Mouse (Mus musculus) spleen, adult 12 weeks (tissue): ENCODE results near the gene Rps6ka2.
"Not testable (repeated sequence)": the region's sequence is repeated elsewhere in the genome, so short reads cannot be mapped to it uniquely, and the experiment has no call there.

Source experiments
- DNase-seq: peaks from one replicate; pipeline ENCODE4 v3.0.0; 2022; ENCODE audit warnings: low spot score

Rps6ka2 gene

DNA sequence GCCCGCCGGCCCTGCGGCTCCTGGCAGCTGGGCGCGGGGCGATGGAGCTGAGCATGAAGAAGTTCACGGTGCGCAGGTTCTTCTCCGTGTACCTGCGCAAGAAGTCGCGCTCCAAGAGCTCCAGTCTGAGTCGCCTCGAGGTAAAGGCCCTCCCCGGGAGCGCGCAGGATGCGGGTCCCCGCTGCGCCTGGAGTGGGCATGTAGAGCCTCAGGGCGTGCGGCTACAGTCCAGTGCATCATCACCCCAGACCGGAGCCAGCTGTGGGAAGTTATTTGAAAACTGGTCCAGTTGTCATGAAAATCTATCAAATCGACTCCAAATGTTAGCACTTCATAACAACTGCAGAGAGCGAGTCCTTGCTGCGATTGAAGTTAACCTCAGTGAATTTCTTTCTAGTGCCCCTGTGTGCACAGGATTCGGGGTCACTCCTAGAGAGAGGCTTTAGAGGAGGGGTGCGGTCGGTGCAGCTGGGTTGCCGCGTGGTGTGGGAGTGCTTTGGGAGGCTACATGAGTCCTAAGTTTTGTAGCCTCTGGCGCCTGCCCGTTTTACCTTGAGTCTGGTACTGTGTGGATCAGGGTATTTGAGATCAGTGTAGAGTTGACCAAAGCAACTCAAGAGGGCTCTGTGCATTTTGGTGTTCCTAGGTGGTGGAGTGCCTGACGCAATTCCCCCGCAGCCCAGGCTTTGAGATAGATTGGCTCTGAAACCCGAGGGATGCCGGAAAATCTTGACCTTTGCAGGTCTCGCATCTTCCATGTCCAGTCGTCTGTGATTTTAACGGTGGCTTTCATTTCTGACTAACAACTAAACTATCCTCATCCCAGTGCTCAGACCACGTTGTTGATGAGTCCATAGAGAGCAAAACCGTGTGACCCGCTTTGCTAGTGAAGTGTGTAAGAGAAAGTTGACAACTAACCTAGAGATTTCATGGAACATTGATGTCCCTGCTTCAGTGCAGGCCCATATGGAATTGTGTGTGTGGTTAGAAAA lies 685 bp downstream of the Rps6ka2 start:
- DNase-seq, result no peak

DNA sequence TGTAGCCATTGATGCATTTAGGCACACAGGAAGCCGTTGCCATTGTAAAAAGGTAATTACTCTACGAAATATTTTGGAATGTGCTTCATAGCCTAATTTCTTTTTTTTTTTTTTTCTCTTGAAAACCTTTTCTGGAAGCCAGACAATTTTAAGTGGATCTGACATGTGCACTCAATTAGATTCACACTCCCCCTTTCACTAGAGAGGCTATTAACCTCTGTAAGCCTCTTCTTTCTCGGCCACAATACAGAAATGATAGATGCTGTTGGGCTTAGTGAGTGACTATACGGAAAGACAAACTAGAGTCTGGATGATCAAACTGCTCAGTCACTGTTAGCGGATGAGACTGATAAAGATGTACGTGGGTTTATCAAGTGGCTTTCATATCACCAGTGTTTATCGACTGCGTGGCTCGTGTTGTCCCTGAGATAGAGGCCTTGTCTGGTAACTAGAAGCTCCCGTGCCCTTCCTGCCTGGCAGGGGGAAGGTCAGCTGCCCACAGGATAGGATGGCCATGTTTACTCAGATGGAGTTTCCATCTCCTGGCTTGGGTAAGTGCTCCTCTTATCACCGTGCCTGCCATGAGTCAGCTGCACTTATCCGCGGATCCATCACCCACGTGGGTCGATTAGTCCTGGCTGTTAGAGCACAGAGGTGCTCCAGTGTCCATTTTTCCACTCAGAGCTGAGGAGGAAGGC lies 3.6 kb downstream of the Rps6ka2 start:
- no peak for DNase-seq

DNA sequence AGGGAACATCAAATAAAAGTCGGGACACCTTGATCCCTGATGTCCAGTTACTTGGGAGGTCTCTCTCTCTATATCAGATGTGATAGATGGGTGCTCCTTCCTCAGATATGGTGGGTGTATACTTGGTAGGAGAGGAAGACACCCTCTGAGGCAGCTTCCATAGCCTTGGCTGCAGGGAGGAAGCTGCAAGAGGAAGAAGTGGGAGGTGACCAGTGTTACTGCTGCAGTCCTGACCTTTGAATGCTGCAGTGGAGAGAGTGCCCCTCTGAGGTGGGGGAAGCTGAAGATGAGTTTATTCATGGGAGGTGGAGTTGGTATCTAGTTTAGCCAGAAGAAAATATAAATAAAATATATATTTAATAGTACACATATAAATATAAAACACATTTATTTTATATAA lies 5.4 kb downstream of the Rps6ka2 start:
- DNase-seq, result no peak

DNA sequence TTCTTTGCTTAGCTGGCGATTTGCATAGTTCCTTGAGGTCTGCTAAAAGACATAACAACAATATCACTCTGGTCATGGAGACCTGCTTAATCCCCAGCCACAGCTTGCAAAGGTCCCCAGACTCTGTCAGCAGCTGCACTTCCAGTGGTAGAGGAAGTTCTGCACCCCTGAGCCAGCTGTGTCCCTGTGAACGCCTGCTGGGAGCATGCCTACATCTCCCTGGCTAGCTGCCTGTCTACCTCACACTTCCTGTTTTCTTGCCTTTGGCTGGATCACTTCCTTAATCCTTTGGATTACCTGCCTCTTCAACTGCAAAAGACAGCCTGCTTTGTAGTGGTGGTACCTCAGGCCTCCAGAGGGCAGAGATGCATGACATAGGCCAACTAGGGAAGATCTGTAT lies 6.5 kb downstream of the Rps6ka2 start:
- DNase-seq, result no peak

DNA sequence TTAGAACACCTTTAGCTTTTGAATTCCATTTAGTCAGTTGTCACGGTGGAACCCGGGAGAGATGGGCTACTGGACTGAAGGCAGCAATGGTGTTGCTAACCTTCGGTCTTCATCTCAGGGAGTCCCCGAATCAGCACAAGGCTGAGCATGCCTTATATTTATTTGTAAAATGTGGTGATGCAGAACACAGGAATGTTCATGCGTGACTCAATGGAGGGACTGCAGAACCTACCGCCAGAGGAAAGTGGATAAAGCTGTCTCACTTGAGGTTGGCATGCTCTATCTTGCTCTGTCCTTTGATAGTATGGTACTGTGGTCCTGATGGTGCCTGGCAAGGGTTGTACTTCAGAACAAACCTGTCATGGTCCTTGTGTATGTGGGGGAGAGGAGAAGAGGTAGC lies 8.3 kb downstream of the Rps6ka2 start:
- no peak for DNase-seq

DNA sequence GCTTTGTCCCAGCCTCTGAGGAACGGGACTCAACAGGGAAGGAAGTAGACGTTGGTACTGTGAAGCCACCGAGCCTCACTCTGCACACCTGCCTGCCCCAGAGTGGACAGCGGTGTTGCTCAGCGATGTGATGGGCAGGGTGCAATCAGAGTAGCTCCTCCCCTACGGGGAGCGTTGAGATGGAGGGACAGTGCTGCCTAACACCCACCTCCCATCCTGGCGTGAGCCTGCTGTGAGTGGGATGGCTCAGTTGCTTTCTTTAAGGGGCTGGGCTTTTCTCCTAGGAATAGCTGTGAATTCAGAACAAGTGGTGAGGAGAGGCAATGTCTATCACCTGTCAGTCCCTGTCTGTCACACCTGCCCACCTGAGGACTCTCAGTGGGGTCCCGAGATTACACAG lies 12.3 kb downstream of the Rps6ka2 start:
- no peak for DNase-seq

DNA sequence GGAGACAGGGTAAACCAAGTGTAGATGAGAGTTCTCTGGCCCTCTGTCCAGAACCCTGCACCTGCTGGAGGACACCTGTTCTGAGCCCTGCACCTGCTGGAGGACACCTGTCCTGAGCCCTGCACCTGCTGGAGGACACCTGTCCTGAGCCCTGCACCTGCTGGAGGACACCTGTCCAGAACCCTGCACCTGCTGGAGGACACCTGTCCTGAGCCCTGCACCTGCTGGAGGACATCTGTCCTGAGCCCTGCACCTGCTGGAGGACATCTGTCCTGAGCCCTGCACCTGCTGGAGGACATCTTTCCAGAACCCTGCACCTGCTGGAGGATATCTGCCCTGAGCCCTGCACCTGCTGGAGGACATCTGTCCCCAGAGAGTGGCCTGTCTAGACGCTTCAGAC lies 17.1 kb downstream of the Rps6ka2 start:
- not testable (repeated sequence) for DNase-seq

DNA sequence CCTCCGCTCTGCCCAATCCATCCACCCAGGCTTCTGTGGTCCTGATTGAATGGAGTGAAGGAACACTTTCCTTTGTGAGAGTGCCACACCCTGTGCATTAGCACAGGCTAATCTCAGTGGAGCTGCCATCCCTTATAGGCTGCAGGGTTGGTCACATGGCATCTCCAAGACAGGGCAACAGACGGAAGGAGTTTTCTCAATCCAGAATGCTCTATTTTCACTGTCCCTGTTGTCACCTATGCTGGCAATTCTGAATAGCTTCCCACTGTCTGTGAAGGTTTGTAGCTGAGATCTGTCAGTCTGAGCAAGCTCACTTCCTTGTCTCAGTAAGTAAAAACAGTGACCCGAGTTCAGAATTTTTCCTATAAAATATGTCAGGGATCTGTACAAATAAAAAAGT lies 19.5 kb downstream of the Rps6ka2 start:
- DNase-seq, result no peak

DNA sequence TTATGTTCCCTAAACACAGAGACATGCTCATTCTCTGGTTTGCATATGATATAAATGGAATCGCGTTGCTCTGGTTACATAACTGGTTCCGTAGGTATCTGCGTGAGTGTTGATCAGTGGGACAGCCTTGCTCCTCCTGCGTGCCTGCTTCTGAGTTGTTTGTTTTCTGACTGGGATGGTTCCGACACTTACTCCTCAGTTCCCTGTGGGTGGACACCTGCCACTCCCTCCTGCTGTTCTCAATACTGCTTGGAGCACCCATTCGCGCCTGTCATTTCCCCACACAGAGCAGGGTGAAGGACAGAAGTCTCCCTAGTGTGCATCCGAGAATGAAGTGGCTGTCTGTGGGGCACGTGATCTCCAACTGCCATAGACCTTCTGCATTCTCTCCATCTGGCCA lies 20.1 kb downstream of the Rps6ka2 start:
- DNase-seq, result no peak

DNA sequence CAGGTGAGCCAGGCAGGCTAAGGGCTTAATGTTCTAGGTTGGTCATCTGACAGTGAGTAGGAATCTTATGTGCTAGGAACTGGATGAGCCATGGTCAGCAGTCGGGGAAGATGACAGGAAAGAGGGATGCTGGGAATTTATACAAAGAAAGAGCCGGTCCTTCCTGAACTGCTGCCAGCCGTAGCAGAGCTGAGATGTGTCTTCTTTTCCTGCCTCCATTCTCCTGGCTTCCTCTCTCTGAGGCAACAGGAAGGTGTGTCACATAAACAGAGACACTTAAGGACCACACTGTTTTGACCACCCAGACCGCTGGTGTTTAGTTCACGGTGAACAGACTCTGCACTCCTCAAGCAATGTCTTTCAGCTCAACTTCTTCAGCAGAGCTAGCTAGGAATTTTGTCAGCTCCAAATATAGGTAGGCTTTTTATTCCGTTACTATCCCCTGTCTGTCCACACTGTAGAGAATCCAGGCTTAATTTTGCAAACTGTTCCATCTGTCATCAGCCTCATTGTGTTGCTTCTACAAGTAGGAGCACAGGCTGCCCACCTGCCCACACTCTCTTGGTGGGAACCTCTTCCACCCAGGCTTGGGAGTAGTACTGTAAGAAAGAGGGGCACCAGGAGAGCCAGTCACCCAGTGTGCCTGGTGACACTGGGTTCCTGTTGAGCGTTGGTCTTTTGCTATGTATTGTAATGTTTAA lies 24.4 kb downstream of the Rps6ka2 start:
- no peak for DNase-seq

DNA sequence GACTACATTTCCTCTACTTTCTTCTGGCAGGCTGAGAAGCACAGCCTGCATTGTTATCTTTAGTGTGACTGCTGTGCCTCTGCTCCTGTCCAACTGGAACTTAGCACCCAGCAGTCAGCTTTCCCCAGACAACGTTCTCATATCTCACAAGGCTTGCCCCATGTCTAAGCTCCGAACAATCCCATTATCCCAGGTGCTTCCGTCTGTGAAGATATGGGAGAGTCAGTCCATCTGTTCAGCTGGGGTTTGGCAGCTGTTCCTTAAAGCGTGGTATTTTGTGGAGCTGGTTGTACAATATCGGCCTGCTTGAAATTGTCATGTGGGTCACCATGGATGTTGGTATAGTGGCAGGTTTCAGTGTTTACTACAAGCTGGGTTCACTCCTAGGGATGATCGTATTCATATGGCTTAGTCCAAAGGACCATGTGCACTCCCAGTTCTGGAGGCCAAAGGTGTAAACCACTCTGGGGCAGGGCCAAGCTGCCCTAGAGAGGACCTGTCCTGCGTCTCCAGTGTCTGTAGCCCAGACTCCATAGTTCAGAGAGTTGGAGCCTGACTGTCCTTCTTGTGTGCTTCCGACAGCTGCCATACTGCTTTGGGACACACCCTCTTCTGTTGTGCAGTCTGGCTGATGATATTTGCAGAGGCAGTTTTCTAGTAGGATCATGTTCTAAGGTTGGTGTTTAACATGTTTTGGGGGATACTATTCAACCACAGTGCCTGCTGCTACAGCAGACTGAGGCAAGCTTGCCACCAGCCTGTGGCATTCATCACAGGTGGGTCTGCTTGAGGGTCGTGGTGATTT lies 27.4 kb downstream of the Rps6ka2 start:
- DNase-seq, result no peak

DNA sequence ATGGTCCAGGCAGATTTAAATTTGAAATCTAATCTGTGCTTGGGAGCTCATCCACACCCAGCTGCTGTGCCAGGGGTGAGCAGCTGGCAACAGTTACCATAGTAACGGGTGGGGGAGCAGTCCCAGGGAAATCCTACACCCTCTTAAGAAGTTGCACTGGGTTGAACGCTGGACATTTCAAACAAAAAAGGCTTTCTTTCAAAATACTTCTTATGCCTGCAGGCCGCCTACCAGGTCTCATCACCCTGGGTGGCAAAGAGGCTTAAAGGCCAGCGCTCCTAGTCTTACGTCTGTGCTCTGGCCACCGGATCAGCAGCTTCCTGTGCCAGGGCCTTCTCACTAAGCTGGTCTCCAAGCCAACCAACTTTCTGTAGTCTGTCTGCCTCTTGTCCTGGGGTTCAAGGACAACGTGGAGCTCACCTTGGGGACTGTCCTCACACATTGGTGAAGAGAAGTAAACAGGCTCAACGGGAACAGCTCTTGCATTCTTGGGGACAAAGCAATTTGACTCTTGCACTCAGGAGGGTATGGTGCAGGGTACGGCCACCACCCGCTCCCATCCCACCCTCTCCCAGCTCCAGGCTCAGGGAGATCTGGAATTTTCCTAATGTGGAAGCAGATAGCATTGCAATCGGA lies 35.0 kb downstream of the Rps6ka2 start:
- no peak for DNase-seq

DNA sequence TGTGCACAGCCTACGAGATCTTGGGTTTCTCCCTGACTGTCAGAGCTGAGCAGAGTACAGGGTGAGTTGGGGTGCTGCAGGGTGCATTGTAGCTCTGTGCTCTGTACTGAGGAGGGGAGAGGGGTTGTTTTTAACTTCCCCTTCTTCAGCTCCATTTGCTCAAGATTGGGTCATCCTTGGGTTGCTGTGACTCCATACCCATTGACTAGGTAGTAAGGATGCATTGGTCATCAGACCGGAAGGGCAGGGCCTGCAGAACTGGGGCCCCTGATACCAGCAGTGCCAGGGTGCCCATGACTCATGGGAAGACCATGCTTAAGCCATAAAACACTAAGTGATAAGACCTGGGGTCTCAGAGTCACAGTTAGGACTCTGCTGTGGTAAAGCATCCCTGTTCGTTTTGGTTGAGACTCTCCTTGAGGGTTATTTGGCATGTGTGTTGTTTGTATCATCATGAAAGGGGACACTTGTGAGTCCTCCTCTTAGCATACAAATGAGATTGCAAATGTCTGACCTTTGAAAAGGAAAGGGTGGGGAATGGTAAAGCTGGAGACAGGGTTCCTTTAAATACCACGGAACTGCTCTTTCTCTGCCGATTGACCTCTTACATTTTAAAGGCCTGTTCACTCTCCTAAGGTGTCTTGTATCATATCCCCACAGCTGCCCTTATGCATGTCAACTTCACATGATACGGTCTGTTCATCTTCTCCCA lies 36.7 kb downstream of the Rps6ka2 start:
- DNase-seq, result no peak

DNA sequence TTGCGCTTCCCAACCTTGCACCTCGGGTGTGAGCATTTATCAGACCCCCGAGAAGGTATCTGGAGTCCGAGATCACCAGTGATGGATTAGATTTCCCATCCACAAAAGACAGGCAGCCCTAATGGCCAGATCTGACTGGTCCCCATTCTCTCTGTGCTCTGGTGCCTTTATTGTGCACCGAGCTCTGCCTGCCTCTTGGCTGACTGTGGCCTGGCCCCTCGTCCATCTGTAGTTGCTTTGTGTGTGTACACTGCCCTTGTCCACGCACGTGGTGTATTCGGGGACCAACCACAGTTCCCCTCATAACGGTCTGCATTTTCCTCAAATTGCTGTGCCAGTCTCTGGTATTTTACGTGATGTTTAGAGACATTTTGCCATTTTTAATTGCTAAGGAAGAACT lies 40.7 kb downstream of the Rps6ka2 start:
- DNase-seq, result no peak

DNA sequence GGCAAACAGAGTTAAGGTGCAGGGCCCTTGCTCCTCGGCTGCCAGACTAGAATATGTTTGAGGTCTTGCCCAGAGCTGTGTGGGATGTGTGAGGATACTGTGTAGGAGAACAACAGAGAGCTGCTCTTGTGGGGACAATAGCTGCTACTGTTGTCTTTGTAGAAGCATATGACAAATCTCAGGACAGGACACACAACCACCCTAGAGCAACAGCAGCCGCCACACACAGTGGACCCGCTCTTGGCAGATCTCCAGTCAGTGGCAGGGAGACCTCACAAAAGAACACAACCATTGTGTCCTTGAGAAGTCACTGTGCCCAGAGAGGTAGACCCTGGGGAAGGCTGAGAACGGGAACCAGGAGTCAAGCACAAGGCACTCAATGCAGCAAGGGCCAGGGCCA lies 42.0 kb downstream of the Rps6ka2 start:
- no peak for DNase-seq

DNA sequence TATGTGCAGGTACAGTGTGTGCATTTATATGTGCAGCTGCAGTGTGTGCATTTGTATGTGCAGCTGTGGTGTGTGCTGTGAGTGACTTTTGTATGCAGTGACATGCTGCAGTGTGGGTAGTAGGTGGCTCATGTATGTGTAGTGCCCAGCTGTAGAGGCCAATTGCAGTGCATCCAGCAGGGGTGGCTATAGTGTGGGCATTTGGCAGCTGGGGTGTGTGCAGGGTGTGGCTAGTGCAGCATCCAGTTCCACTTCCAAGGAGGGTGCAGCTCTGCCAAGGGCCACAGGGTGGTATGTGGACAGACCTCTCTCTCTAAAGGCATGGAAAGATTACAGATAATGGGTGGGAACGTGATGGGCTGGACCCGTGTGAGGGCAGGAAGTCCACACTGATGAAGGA lies 43.3 kb downstream of the Rps6ka2 start:
- no peak for DNase-seq

DNA sequence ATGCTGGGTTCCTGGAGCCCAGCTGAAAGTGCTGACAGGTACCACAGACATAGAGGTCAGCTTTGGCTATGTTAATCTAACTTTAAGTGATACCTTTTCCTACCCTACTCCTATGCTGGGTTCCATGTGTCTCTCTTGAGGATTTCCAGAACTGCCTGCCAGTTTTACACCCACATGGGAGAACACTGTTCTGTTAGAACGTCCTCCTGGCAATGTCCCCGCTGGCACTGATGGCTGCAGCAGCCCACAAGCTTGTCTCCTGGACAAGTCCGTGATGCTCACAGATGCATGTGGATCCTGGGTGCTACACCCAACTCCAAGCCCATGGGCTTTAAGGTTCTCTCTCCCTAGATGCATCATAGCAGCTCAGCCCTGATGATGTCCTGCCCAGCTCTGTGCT lies 44.1 kb downstream of the Rps6ka2 start:
- no peak for DNase-seq

DNA sequence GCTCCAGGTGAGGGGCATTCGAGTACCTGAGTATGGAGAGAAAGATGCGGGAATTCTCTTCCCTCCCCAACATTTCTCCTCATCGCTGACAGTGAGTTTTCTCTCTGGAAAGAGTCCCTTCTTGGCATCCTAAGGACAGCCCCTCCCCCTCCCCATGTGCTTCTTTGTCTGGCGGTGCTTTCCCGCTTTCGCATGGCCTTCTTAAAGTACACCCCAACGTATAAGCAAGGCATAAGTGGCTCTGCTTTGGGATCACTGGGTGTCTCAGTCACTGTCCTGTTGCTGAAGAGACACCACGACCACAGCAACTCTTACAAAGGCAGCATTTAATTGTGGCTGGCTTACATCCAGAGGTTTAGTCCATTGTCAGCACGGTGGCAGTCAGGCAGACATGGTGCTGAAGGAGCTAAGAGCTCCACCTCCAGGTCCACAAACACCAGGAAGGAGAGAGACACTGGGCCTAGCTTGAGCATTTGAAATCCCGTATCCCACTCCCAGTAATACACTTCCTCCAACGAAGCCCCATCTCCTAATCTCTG lies 47.9 kb downstream of the Rps6ka2 start:
- no peak for DNase-seq

DNA sequence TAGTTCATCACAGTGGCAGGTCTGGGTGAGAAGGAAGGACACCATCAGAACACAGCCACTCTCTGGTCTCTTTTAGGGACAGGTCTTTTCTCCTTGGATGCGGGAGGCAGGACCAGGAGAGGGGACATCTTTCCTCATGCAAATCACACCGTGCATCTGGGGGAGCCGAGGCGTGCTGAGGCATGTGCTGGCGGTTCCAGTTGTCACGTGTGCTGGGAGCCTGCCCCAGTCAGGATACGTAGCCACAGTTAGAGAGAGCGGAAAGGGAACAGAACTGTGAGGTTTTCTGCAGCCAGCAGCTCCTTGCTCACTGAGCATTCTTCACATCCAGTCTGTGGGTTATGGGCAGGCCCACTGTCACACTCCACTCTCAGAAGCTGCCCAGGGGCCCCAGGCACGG lies 48.5 kb downstream of the Rps6ka2 start:
- DNase-seq, result no peak

DNA sequence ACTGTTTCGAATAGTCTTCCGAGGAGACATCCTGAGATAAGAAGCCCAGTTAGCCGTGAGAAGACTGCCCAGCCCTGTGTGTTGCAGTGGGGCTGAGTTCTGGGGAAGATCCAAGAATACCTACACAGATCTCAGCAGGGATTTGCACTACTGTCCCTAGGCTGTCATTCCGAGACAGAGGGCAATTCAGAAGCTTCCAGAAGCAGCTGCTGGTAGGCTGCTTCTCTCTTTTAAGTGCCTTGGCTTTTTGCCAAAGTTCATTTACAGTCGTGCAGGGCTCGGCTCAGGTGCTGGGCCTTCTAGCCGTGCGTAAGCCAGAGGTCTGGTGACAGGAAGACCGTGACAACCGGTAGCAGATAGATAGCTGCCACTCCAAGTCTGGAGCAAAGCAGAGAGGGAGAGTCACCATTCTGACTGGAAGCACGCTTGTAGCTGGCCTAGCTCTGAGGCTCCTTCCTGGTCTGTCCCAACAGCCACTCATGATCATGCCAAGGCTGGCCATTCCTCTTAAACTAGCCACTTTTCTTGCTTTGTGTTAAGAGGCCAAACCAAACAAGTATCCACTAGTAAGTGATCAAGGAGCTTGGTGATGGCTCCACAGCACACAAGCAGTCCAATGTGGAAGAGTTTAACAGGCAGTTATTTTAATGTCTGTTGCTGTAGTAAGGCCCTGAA lies 49.3 kb downstream of the Rps6ka2 start:
- DNase-seq, result no peak
